Mouse (Mus musculus): ENCODE measurements around the gene Runx2.

DNA sequence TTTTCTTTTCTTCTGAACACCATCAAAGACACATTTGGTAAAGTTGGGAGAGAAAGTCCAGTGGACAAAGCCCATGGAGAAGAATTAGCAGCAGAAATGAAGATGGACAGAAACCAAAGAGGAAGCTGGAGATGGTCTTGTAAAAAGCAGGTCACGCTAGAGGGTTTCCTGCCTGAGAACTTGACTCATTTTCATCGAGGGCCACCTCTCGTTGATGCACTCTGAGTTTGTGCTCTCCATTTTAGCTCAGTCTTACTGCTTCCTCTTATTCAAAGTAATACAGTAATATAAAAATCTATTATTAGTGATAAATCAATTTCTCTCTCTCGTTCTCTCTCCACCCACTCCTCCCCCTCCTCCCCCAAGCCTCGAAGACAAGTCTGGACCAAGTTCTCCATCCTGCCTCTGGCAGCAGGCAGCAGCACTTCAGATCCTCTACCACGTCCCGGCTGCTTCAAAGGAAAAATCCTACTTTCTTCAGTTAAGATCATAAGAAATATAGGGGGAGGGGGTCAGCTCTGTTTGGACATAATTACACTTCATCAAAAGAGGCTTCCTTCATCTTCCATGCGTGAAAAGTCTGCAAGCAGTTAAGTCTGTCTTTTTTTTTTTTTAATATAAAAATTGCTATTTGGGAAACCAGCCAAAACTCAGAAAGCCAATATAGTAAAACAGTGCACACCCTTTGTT, 92.3 kb downstream of the Runx2 start:
- no peak for TF ChIP-seq CTCF (IDR thresholded peaks at IDR 0.05; ENCODE audit: borderline replicate concordance, insufficient read depth, low read length)
- no peak for TF ChIP-seq POLR2A (IDR thresholded peaks at IDR 0.05; ENCODE audit: low read depth, low read length)

Data from embryonic fibroblast, embryonic 13.5 days (primary cell).